Mouse (Mus musculus) hindbrain, embryonic 16.5 days (tissue): ENCODE measurements around the gene Nek6. TPM values are rescaled to one million over a fixed set of nuclear protein-coding genes. Genes with fewer than 3 reads are reported as not detected.

ENCODE experiments used
- ATAC-seq: fragments of 200-750 bp; cut with Nextera tagmentation; 2 replicates; pipeline ENCODE4 v1.8.0; 2017; ENCODE audit warnings: moderate TSS enrichment, moderate library complexity
- H3K27ac ChIP-seq: fragments of 300-500 bp; sonication (generic); 2 replicates; pipeline ENCODE4 v1.5.1; 2014; ENCODE audit warnings: low read depth, mild to moderate bottlenecking, control low read depth, low read length, moderate library complexity
- H3K27me3 ChIP-seq: fragments of 300-500 bp; sonication (generic); replicated peaks from 2 replicates; pipeline ENCODE4 v1.6.1; 2014; ENCODE audit warnings: low read length; ENCODE audit not compliant: control insufficient read depth, insufficient read depth
- H3K36me3 ChIP-seq: fragments of 300-500 bp; sonication (generic); 2 replicates; pipeline ENCODE4 v1.6.1; 2014; ENCODE audit warnings: mild to moderate bottlenecking, low read length, moderate library complexity, mixed read lengths; ENCODE audit not compliant: control insufficient read depth, insufficient read depth
- H3K4me1 ChIP-seq: fragments of 300-500 bp; sonication (generic); 2 replicates; pipeline ENCODE4 v1.6.1; 2014; ENCODE audit warnings: low read depth, low read length; ENCODE audit not compliant: control insufficient read depth, insufficient read depth
- H3K4me2 ChIP-seq: fragments of 300-500 bp; sonication (generic); 2 replicates; pipeline ENCODE4 v1.6.1; 2014; ENCODE audit warnings: mild to moderate bottlenecking, low read length, control low read depth, moderate library complexity
- H3K4me3 ChIP-seq: fragments of 300-500 bp; sonication (generic); 2 replicates; pipeline ENCODE4 v1.5.1; 2014; ENCODE audit warnings: mild to moderate bottlenecking, low read length, control low read depth, moderate library complexity
- H3K9ac ChIP-seq: fragments of 300-500 bp; sonication (generic); 2 replicates; pipeline ENCODE4 v1.6.1; 2014; ENCODE audit warnings: low read depth, mild to moderate bottlenecking, control low read depth, low read length, moderate library complexity
- H3K9me3 ChIP-seq: fragments of 300-500 bp; sonication (generic); 2 replicates; pipeline ENCODE4 v1.6.1; 2014; ENCODE audit warnings: mild to moderate bottlenecking, low read length, moderate library complexity; ENCODE audit not compliant: control insufficient read depth
- WGBS: fragments of 180-500 bp; shearing (Covaris S2); extraction: QIAGEN DNeasy Blood & Tissue Kit; methylation state at CpG from one replicate; pipeline ENCODE4 v1.1.7; 2014; 5-methylcytosine and 5-hydroxymethylcytosine counted together
- polyA plus RNA-seq: library from polyadenylated mRNA; unstranded; fragments of >200 nt; fragmentation: Nextera tagmentation; extraction: Ambion mirVana; gene quantifications from 2 replicates; pipeline ENCODE4 v1.2.1, GENCODE M21; 2015

The Nek6 gene
- polyA plus RNA-seq, 1 experiment from 2014 or later: 65.4 TPM

GRCm38 (mm10) chr2:38516471-38516870 lies 5.0 kb downstream of the Nek6 start:
- no peaks in the 10 kb centered on the region for H3K27me3 ChIP-seq
- no peak overlapping the region for H3K4me3 ChIP-seq
- H3K4me2 ChIP-seq: no peak overlapping the region
- no peak overlapping the region for H3K9ac ChIP-seq
- H3K36me3 ChIP-seq: no peaks in the 10 kb centered on the region
- 65% methylated on average over 3 of the region's 3 CpGs for WGBS
- ATAC-seq: no peak
- no peak overlapping the region for H3K27ac ChIP-seq
- peaks cover 11% of the 10 kb centered on the region for H3K4me1 ChIP-seq
- H3K9me3 ChIP-seq: no peaks in the 10 kb centered on the region

DNA sequence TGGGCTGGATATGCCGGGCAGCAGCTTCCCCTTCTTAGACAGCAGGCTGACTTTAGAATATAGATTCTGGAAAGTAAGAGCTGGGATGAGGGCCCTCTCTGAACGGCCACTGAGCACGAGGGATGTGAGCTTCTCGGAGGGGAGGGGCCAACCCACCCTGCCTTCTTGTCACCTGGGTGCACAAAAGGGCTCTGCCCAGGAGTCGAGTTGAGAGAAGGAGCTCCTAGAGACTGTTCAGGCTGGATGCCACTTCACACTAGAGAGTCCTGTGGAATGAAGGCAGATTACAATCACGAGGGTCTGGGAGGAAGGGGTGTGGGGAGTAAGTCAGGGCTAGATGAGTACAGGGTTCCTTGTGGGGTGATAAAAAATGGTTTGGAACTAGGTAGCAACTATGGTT lies 5.6 kb downstream of the Nek6 start:
- no peaks in the 10 kb centered on the region for H3K27me3 ChIP-seq
- H3K27ac ChIP-seq: no peak overlapping the region
- H3K36me3 ChIP-seq: no peaks in the 10 kb centered on the region
- no peak overlapping the region for H3K9ac ChIP-seq
- ATAC-seq: no peak
- 68% methylated on average over 6 of the region's 6 CpGs for WGBS
- peaks cover 11% of the 10 kb centered on the region for H3K4me1 ChIP-seq
- no peak overlapping the region for H3K4me2 ChIP-seq
- H3K9me3 ChIP-seq: no peaks in the 10 kb centered on the region
- H3K4me3 ChIP-seq: no peak overlapping the region

GRCm38 (mm10) chr2:38518719-38519118 lies 7.3 kb downstream of the Nek6 start:
- Histone ChIP-seq H3K4me2 (no peak overlapping the region), H3K36me3 (no peaks in the 10 kb centered on the region), H3K4me3 (no peak overlapping the region), H3K27ac (no peak overlapping the region), H3K9ac (no peak overlapping the region), H3K9me3 (no peaks in the 10 kb centered on the region), H3K4me1 (peaks cover 8% of the 10 kb centered on the region; the same call in 1 of the 2 replicates), H3K27me3 (no peaks in the 10 kb centered on the region)
- ATAC-seq: no peak
- WGBS: 92% methylated on average over 5 of the region's 5 CpGs

DNA sequence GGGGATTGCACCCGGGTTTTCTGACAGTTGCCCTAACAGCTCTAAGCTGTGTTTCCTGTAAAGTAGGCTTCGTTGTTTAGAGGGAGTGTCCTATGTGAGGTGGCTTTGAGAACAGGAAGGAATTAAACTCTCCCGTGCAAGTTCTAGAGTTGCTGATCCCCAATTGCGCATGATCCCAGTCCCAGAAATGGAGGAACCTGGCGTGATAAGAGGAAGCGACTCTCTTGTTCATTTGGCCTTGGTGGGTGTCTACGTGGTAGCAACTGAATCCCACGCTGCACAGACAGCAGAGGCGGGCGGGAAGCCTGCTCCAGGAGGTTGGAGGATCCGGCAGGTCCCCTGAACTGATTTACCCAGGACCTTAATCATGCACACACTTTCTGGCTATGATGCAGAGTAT lies 8.5 kb downstream of the Nek6 start:
- no peak for ATAC-seq
- 67% methylated on average over 11 of the region's 11 CpGs for WGBS
- no peak overlapping the region for H3K4me2 ChIP-seq
- no peaks in the 10 kb centered on the region for H3K36me3 ChIP-seq
- no peak overlapping the region for H3K9ac ChIP-seq
- H3K27ac ChIP-seq: no peak overlapping the region
- H3K27me3 ChIP-seq: no peaks in the 10 kb centered on the region
- H3K4me1 ChIP-seq: peaks cover 5% of the 10 kb centered on the region; the same call in 1 of the 2 replicates
- H3K4me3 ChIP-seq: no peak overlapping the region
- no peaks in the 10 kb centered on the region for H3K9me3 ChIP-seq

DNA sequence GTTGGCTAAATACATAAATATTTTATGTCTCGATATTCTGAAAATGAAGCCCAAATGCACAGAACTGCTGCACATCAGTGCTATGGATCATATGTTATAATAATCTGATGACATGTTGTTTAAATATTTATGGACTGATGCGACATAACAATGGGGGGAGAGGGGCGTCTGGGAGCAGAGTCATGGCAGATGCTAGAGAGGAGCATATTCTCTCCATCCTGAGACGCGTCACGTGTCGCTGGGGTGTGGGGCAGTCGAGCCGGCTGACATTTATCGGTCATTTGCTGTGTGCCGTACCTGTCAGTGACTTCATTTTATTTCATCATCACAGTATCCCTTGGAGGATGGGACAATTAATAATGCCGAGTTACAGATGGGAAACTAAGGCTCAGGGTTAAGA lies 10.2 kb downstream of the Nek6 start:
- no peaks in the 10 kb centered on the region for H3K36me3 ChIP-seq
- no peak overlapping the region for H3K27ac ChIP-seq
- WGBS: 61% methylated on average over 12 of the region's 12 CpGs
- peak; percentile 29; the same call in 1 of the 2 replicates for ATAC-seq
- H3K4me3 ChIP-seq: no peak overlapping the region
- no peaks in the 10 kb centered on the region for H3K9me3 ChIP-seq
- H3K4me1 ChIP-seq: no peaks in the 10 kb centered on the region; the same call in 1 of the 2 replicates
- H3K27me3 ChIP-seq: no peaks in the 10 kb centered on the region
- H3K9ac ChIP-seq: no peak overlapping the region
- H3K4me2 ChIP-seq: no peak overlapping the region

- no peaks in the 10 kb centered on the region for H3K9me3 ChIP-seq
- ATAC-seq: no peak
- H3K27ac ChIP-seq: no peak overlapping the region
- no peaks in the 10 kb centered on the region for H3K36me3 ChIP-seq
- no peaks in the 10 kb centered on the region for H3K27me3 ChIP-seq
- WGBS: 70% methylated on average over 2 of the region's 2 CpGs
- no peak overlapping the region for H3K4me2 ChIP-seq
- no peak overlapping the region for H3K4me3 ChIP-seq
- H3K4me1 ChIP-seq: no peaks in the 10 kb centered on the region; the same call in 1 of the 2 replicates
- H3K9ac ChIP-seq: no peak overlapping the region
These were observed 10.9 kb downstream of the Nek6 start for GRCm38 (mm10) chr2:38522354-38522753.

- ATAC-seq: no peak
- H3K4me3 ChIP-seq: no peak overlapping the region
- no peak overlapping the region for H3K27ac ChIP-seq
- H3K4me2 ChIP-seq: no peak overlapping the region
- 85% methylated on average over 10 of the region's 10 CpGs for WGBS
- no peaks in the 10 kb centered on the region for H3K36me3 ChIP-seq
- no peak overlapping the region for H3K9ac ChIP-seq
- no peaks in the 10 kb centered on the region; the same call in 1 of the 2 replicates for H3K4me1 ChIP-seq
- H3K27me3 ChIP-seq: no peaks in the 10 kb centered on the region
- no peaks in the 10 kb centered on the region for H3K9me3 ChIP-seq
These were observed 12.5 kb downstream of the Nek6 start for GRCm38 (mm10) chr2:38523781-38524445.

DNA sequence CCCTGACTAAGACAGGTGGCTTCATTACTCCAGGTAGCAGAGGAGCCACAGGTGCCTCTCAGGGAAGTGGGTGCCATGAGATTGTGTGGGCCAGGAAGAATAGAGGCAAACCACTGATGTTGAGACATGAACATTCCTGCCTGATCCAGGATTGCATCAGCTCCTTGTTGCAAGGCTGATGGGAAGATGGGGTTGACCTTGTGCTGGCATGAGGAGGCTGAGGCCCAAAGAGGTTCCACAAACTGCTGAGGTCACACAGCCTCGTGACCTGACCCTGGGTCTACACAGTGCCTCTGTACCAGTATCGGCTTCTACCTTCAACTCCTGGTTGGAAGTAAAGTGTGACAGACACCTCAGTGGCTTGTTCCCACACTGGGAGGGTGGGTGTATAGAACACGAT lies 13.6 kb downstream of the Nek6 start:
- peaks cover 3% of the 10 kb centered on the region; the same call in 1 of the 2 replicates for H3K4me1 ChIP-seq
- H3K9ac ChIP-seq: no peak overlapping the region
- H3K9me3 ChIP-seq: no peaks in the 10 kb centered on the region
- no peak overlapping the region for H3K4me2 ChIP-seq
- ATAC-seq: no peak
- no peaks in the 10 kb centered on the region for H3K36me3 ChIP-seq
- H3K27me3 ChIP-seq: no peaks in the 10 kb centered on the region
- H3K27ac ChIP-seq: no peak overlapping the region
- H3K4me3 ChIP-seq: no peak overlapping the region
- WGBS: 93% methylated on average over 3 of the region's 3 CpGs

DNA sequence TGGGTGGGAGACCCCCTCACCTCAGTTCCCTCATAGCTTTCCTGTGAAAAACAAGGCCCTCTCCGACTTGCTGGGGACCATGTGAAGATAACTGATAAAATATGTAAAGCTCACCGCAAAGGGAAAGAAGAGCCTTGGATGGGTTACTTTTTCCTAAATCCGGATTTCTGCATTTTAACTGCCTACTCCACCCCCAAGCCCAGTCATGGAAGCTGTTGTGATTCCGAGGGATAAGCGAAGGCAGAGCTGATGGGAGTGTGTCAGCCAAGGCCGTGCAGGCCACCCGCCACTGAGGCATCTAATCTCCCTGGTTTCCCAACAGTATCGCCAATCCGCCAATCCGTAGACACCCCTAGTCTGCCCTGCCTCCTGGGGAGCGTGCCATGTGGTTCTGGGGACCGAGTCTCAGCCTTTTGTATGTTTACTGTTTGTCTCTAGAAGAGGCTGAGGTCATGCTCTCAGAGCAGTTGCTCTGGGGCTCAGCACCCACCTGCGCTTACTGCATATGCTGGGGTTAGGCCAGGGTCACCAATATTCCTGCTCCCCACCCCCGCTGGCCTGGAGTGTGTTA lies 18.2 kb downstream of the Nek6 start:
- no peak overlapping the region for H3K4me2 ChIP-seq
- 68% methylated on average over 14 of the region's 14 CpGs for WGBS
- H3K9me3 ChIP-seq: no peaks in the 10 kb centered on the region
- H3K4me3 ChIP-seq: no peak overlapping the region
- ATAC-seq: no peak
- H3K4me1 ChIP-seq: peaks cover 17% of the 10 kb centered on the region
- no peak overlapping the region for H3K9ac ChIP-seq
- no peaks in the 10 kb centered on the region for H3K36me3 ChIP-seq
- no peaks in the 10 kb centered on the region for H3K27me3 ChIP-seq
- H3K27ac ChIP-seq: no peak overlapping the region
